Mouse (Mus musculus) hematopoietic stem cell, adult 5-6 weeks (primary cell): ENCODE data around the gene Gm10778. TPM values are rescaled to one million over a fixed set of nuclear protein-coding genes. Genes with fewer than 3 reads are reported as not detected.

Source experiments
- ATAC-seq, 2 experiments: fragments of 125-278 bp in 1 of 2; replicated peaks in 1 of 2; 2 replicates each; pipeline ENCODE4 v1.8.0; 2016 to 2017; ENCODE audit warnings: inconsistent platforms in 2 of 2, mild to moderate bottlenecking in 2 of 2, moderate number of reproducible peaks in 2 of 2, low read depth in 1 of 2, moderate TSS enrichment in 1 of 2; ENCODE audit not compliant: low FRiP score in 2 of 2, poor library complexity in 2 of 2, severe bottlenecking in 2 of 2, insufficient read depth in 1 of 2, low TSS enrichment in 1 of 2
- total RNA-seq: library from RNA; stranded (forward); fragments of 172-1452, 232-1000 nt; gene quantifications from 2 replicates; pipeline ENCODE4 v1.2.3, GENCODE M21; 2017

Gene Gm10778
- 5.6 and 9.9 TPM in 2 replicates for total RNA-seq

- peak; percentile 93 to 98 for ATAC-seq
Measured at GRCm38 (mm10) chr10:81648803-81649775, at the start of gene Gm10778. Gene Gm10778, plus strand, starts transcription at chr10:81649059.

GRCm38 (mm10) chr10:81599630-81600029 lies 49.2 kb upstream of the Gm10778 start:
- ATAC-seq: no peak

GRCm38 (mm10) chr10:81600096-81600495 lies 48.8 kb upstream of the Gm10778 start:
- ATAC-seq: no peak

GRCm38 (mm10) chr10:81600738-81601203 lies 48.1 kb upstream of the Gm10778 start, which contains the start of gene Tle6:
Gene Tle6, minus strand, starts transcription at chr10:81601073.
- ATAC-seq: peak; percentile 73 to 76

GRCm38 (mm10) chr10:81601396-81601905 lies 47.4 kb upstream of the Gm10778 start:
- no peak for ATAC-seq

- ATAC-seq: peak; percentile 16 to 23; a peak in 1 of 4 replicates
Measured at GRCm38 (mm10) chr10:81602741-81603151, 46.1 kb upstream of the Gm10778 start.

- no peak for ATAC-seq
Measured at GRCm38 (mm10) chr10:81604019-81604967, 44.6 kb upstream of the Gm10778 start.

GRCm38 (mm10) chr10:81604968-81605665 lies 43.7 kb upstream of the Gm10778 start:
- peak; percentile 35 to 40 for ATAC-seq

- ATAC-seq: no peak
Measured at GRCm38 (mm10) chr10:81605666-81605973, 43.2 kb upstream of the Gm10778 start.

GRCm38 (mm10) chr10:81605974-81606751 lies 42.7 kb upstream of the Gm10778 start, which contains the start of gene BC025920:
Gene BC025920, plus strand, starts transcription at chr10:81606270.
- peak; percentile 86 to 93 for ATAC-seq

- no peak for ATAC-seq
Measured at GRCm38 (mm10) chr10:81608308-81608707, 40.6 kb upstream of the Gm10778 start.

- no peak for ATAC-seq
Measured at GRCm38 (mm10) chr10:81612779-81613178, 36.1 kb upstream of the Gm10778 start.

GRCm38 (mm10) chr10:81615486-81615885 lies 33.4 kb upstream of the Gm10778 start:
- no peak for ATAC-seq

GRCm38 (mm10) chr10:81619976-81620375 lies 28.9 kb upstream of the Gm10778 start:
- ATAC-seq: peak in 1 of 2 experiments; percentile 5; a peak in 1 of 4 replicates

- no peak for ATAC-seq
Measured at GRCm38 (mm10) chr10:81620786-81621185, 28.1 kb upstream of the Gm10778 start.

- no peak for ATAC-seq
Measured at GRCm38 (mm10) chr10:81623441-81623840, 25.4 kb upstream of the Gm10778 start.
